Mouse (Mus musculus) 416B (cell line): Measurements from ENCODE around the gene Scamp4.
A peak's percentile ranks its signal among the peaks of the same experiment; 100 is the strongest.

Experiments used
- DNase-seq: peaks from one replicate; pipeline ENCODE4 v3.0.0; 2011; ENCODE audit warnings: low read depth

Scamp4 gene

GRCm38 (mm10) chr10:80602698-80603325 lies at the start of gene Scamp4, which contains the start of gene Adat3:
Gene Scamp4, plus strand, starts transcription at chr10:80602872.
Gene Adat3, plus strand, starts transcription at chr10:80602880.
- DNase-seq = peak; percentile 95

GRCm38 (mm10) chr10:80553575-80553974 lies 49.1 kb upstream of the Scamp4 start:
- DNase-seq = peak; percentile 36

GRCm38 (mm10) chr10:80553997-80554396 lies 48.7 kb upstream of the Scamp4 start:
- DNase-seq = no peak

- DNase-seq = peak; percentile 63
Observed at GRCm38 (mm10) chr10:80557346-80557965, 45.2 kb upstream of the Scamp4 start.

GRCm38 (mm10) chr10:80559431-80559830 lies 43.2 kb upstream of the Scamp4 start:
- no peak for DNase-seq

- DNase-seq = peak; percentile 49
Observed at GRCm38 (mm10) chr10:80560621-80561020, 42.1 kb upstream of the Scamp4 start.

- peak; percentile 96 for DNase-seq
Observed at GRCm38 (mm10) chr10:80561116-80561944, 41.3 kb upstream of the Scamp4 start, which contains the start of gene Rexo1. Gene Rexo1, minus strand, starts transcription at chr10:80561560.

- DNase-seq = peak; percentile 73
Observed at GRCm38 (mm10) chr10:80566375-80567092, 36.1 kb upstream of the Scamp4 start.

GRCm38 (mm10) chr10:80568876-80569275 lies 33.8 kb upstream of the Scamp4 start:
- DNase-seq = no peak

- DNase-seq = peak; percentile 85
Observed at GRCm38 (mm10) chr10:80569664-80570066, 33.0 kb upstream of the Scamp4 start.

GRCm38 (mm10) chr10:80570419-80570818 lies 32.3 kb upstream of the Scamp4 start:
- no peak for DNase-seq

- no peak for DNase-seq
Observed at GRCm38 (mm10) chr10:80570871-80571836, 31.5 kb upstream of the Scamp4 start.

GRCm38 (mm10) chr10:80572477-80572876 lies 30.2 kb upstream of the Scamp4 start:
- DNase-seq = no peak

GRCm38 (mm10) chr10:80573944-80574343 lies 28.7 kb upstream of the Scamp4 start:
- DNase-seq = no peak

- DNase-seq = no peak
Observed at GRCm38 (mm10) chr10:80574896-80575295, 27.8 kb upstream of the Scamp4 start.

- DNase-seq = no peak
Observed at GRCm38 (mm10) chr10:80575925-80576324, 26.7 kb upstream of the Scamp4 start.

- peak; percentile 56 for DNase-seq
Observed at GRCm38 (mm10) chr10:80576351-80577194, 26.1 kb upstream of the Scamp4 start.

GRCm38 (mm10) chr10:80577195-80578130 lies 25.2 kb upstream of the Scamp4 start, which contains the start of gene Klf16:
Gene Klf16, minus strand, starts transcription at chr10:80577321.
- peak; percentile 98 for DNase-seq
